Mouse (Mus musculus) heart, embryonic 11.5 days (tissue): ENCODE results near the gene Smu1. TPM values are rescaled to one million over a fixed set of nuclear protein-coding genes. Genes with fewer than 3 reads are reported as not detected.

Experiments used
- ATAC-seq: fragments of 200-750 bp; cut with Nextera tagmentation; replicated peaks from 2 replicates; pipeline ENCODE4 v1.8.0; 2017; ENCODE audit warnings: moderate library complexity; ENCODE audit not compliant: insufficient number of reproducible peaks, low FRiP score, low TSS enrichment
- H3K27ac ChIP-seq: fragments of 300-500 bp; sonication (generic); 2 replicates; pipeline ENCODE4 v1.5.1; 2014; ENCODE audit warnings: mild to moderate bottlenecking, low read depth, low read length
- H3K27me3 ChIP-seq: fragments of 300-500 bp; sonication (generic); 2 replicates; pipeline ENCODE4 v1.6.1; 2014; ENCODE audit warnings: mild to moderate bottlenecking, low read length, mixed read lengths; ENCODE audit not compliant: control insufficient read depth, insufficient read depth
- H3K36me3 ChIP-seq: fragments of 300-500 bp; sonication (generic); 2 replicates; pipeline ENCODE4 v1.6.1; 2014; ENCODE audit warnings: mild to moderate bottlenecking, low read length, moderate library complexity, mixed read lengths; ENCODE audit not compliant: control insufficient read depth, insufficient read depth
- H3K4me1 ChIP-seq: fragments of 300-500 bp; sonication (generic); 2 replicates; pipeline ENCODE4 v1.6.1; 2014; ENCODE audit warnings: low read length; ENCODE audit not compliant: control insufficient read depth, insufficient read depth
- H3K4me2 ChIP-seq: fragments of 300-500 bp; sonication (generic); 2 replicates; pipeline ENCODE4 v1.6.1; 2014; ENCODE audit warnings: mild to moderate bottlenecking, moderate library complexity
- H3K4me3 ChIP-seq: fragments of 300-500 bp; sonication (generic); 2 replicates; pipeline ENCODE4 v1.5.1; 2014; ENCODE audit warnings: low read depth, low read length
- H3K9ac ChIP-seq: fragments of 300-500 bp; sonication (generic); 2 replicates; pipeline ENCODE4 v1.6.1; 2014; ENCODE audit warnings: mild to moderate bottlenecking, low read depth, low read length, moderate library complexity
- H3K9me3 ChIP-seq: fragments of 300-500 bp; sonication (generic); replicated peaks from 2 replicates; pipeline ENCODE4 v1.6.1; 2016; ENCODE audit warnings: low read length; ENCODE audit not compliant: control insufficient read depth
- WGBS: fragments of 180-500 bp; shearing (Covaris S2); extraction: QIAGEN DNeasy Blood & Tissue Kit; methylation state at CpG from one replicate; pipeline ENCODE4 v1.1.7; 2014; ENCODE audit not compliant: insufficient replicate concordance; 5-methylcytosine and 5-hydroxymethylcytosine counted together
- polyA plus RNA-seq: library from polyadenylated mRNA; unstranded; fragments of >200 nt; fragmentation: Nextera tagmentation; extraction: Ambion mirVana; gene quantifications from 2 replicates; pipeline ENCODE4 v1.2.1, GENCODE M21; 2014

The Smu1 gene
- polyA plus RNA-seq, 1 experiment from 2014 or later = 105 TPM

- WGBS = 78% methylated on average over 1 of the region's 1 CpGs
- H3K4me3 ChIP-seq = no peak overlapping the region
- H3K36me3 ChIP-seq = peaks cover 36% of the 10 kb centered on the region
- peaks cover 10% of the 10 kb centered on the region for H3K4me1 ChIP-seq
- no peaks in the 10 kb centered on the region for H3K9me3 ChIP-seq
- ATAC-seq = no peak
- H3K9ac ChIP-seq = no peak overlapping the region
- no peaks in the 10 kb centered on the region for H3K27me3 ChIP-seq
- no peak overlapping the region for H3K27ac ChIP-seq
- H3K4me2 ChIP-seq = no peak overlapping the region
Observed at GRCm38 (mm10) chr4:40727247-40727646, 30.5 kb downstream of the Smu1 start.

- no peak overlapping the region; the same call in 1 of the 2 replicates for H3K4me2 ChIP-seq
- ATAC-seq = no peak
- H3K4me3 ChIP-seq = no peak overlapping the region
Observed at GRCm38 (mm10) chr4:40725554-40725953, 32.2 kb downstream of the Smu1 start.

GRCm38 (mm10) chr4:40725141-40725540 is 32.6 kb downstream of the Smu1 start:
- no peak for ATAC-seq
- 89% methylated on average over 7 of the region's 7 CpGs for WGBS
- H3K9ac ChIP-seq = no peak overlapping the region
- H3K9me3 ChIP-seq = no peaks in the 10 kb centered on the region
- 0 out of 2 replicates have a peak overlapping the region, but pooled peaks have one; percentile 8 for H3K4me3 ChIP-seq
- no peak overlapping the region for H3K27ac ChIP-seq
- peak overlapping the region; percentile 83 for H3K4me2 ChIP-seq
- H3K36me3 ChIP-seq = peaks cover 22% of the 10 kb centered on the region
- H3K27me3 ChIP-seq = no peaks in the 10 kb centered on the region
- peaks cover 15% of the 10 kb centered on the region for H3K4me1 ChIP-seq

More at GRCm38 (mm10) chr4:40725554-40725953, 32.2 kb downstream of the Smu1 start:
- Histone ChIP-seq H3K9me3 (no peaks in the 10 kb centered on the region), H3K9ac (no peak overlapping the region), H3K4me1 (peaks cover 15% of the 10 kb centered on the region), H3K27me3 (no peaks in the 10 kb centered on the region), H3K36me3 (peaks cover 25% of the 10 kb centered on the region), H3K27ac (no peak overlapping the region)

- Histone ChIP-seq H3K27me3 (no peaks in the 10 kb centered on the region), H3K9ac (peak overlapping the region; percentile 97), H3K4me1 (peaks cover 15% of the 10 kb centered on the region), H3K4me2 (peak overlapping the region; percentile 83), H3K27ac (peak overlapping the region; percentile 99), H3K4me3 (peak overlapping the region; percentile 87), H3K9me3 (no peaks in the 10 kb centered on the region), H3K36me3 (peaks cover 11% of the 10 kb centered on the region)
- WGBS = under 1% methylated on average over 51 of the region's 62 CpGs
- peak; percentile 78 for ATAC-seq
Observed at GRCm38 (mm10) chr4:40722687-40723460, 34.8 kb downstream of the Smu1 start.

GRCm38 (mm10) chr4:40722011-40722666 is 35.6 kb downstream of the Smu1 start, which contains the start of gene Dnaja1:
Gene Dnaja1 (plus strand): TSS chr4:40722150.
- WGBS = under 1% methylated on average over 48 of the region's 54 CpGs
- Histone ChIP-seq H3K36me3 (peaks cover 7% of the 10 kb centered on the region), H3K9ac (peak within 1 kb of the TSS; percentile 97), H3K4me1 (peaks cover 15% of the 10 kb centered on the region), H3K4me3 (peak within 1 kb of the TSS; percentile 87), H3K9me3 (no peaks in the 10 kb centered on the region), H3K27ac (peak within 1 kb of the TSS; percentile 99), H3K4me2 (peak within 1 kb of the TSS; percentile 83), H3K27me3 (no peaks in the 10 kb centered on the region)
- peak; percentile 93 for ATAC-seq

DNA sequence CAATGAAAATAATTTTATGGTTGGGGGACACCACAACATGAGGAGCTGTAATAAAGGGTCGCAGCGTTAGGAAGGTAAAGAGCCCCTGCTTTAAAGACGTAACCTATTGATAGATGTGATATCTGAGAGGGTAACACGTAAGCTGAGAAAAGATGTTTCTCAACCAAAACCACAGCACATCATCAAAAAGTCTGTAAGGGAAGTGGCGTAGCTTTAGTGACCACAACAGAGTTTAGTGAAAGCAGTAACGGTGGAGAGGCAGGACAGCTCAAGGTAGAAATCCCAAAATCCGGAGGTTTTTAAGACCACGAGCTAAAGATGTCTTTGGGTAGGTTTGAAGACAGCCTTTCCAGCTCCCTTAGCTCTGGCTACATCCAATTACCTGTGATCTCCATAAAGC is 36.8 kb downstream of the Smu1 start:
- Histone ChIP-seq H3K27ac (no peak overlapping the region), H3K4me1 (peaks cover 15% of the 10 kb centered on the region), H3K4me2 (no peak overlapping the region; the same call in 1 of the 2 replicates), H3K4me3 (no peak overlapping the region), H3K9ac (no peak overlapping the region), H3K36me3 (peaks cover 6% of the 10 kb centered on the region), H3K27me3 (no peaks in the 10 kb centered on the region), H3K9me3 (no peaks in the 10 kb centered on the region)
- WGBS = 92% methylated on average over 8 of the region's 8 CpGs
- no peak for ATAC-seq

DNA sequence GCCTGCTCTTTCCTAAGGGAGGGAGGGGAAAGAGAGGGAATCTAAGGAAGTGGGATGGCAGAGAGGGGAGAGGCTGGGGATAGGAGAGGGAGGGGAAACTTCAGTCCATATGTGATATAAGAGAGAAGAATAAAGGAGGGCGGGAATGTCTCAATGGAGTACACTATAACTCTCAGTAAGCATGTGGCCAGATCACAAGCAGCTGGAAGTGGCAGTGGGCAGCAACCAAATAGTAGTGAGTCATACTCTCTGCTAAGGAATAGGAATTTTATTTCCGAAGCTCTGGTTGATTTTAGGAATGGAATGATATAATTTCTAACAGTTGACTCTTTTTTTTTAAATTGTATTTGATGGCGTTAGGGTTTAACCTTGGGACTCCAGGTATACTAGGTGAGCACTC is 40.6 kb downstream of the Smu1 start:
- H3K27me3 ChIP-seq = no peaks in the 10 kb centered on the region
- no peak overlapping the region for H3K9ac ChIP-seq
- H3K4me1 ChIP-seq = peaks cover 4% of the 10 kb centered on the region
- H3K9me3 ChIP-seq = no peaks in the 10 kb centered on the region
- ATAC-seq = no peak
- H3K4me2 ChIP-seq = no peak overlapping the region
- WGBS = 76% methylated on average over 3 of the region's 3 CpGs
- H3K4me3 ChIP-seq = no peak overlapping the region
- H3K27ac ChIP-seq = no peak overlapping the region
- H3K36me3 ChIP-seq = no peaks in the 10 kb centered on the region

DNA sequence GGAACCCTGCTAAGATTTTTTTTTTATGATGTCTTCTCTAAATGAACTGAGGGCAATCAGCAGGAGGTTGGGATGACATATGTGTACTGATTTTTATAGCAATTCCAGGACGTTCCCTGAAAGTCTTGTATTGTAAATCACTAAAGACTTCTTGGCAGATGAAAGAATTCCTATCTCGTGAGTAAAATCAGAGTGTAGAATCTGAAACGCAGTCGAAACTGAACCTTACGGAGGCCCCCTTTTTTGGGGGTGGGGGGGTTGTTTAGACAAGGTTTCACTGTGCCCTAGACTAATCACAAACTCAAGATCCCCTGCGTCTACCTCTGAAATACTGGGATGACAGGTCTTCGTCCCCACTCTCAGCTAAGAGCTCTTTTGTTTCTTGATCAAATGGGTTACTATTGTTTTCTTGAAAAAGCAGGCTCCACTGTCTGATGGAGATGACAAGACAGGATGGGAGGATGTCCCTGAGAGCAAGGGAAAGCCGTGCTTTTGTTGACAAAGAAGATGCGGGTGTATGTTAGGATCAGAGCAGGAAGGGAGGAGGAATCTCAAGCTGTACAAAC is 53.9 kb downstream of the Smu1 start:
- no peaks in the 10 kb centered on the region for H3K27me3 ChIP-seq
- no peaks in the 10 kb centered on the region for H3K36me3 ChIP-seq
- no peaks in the 10 kb centered on the region for H3K9me3 ChIP-seq
- H3K27ac ChIP-seq = peak overlapping the region; percentile 90; the same call in 1 of the 2 replicates
- ATAC-seq = no peak
- peak overlapping the region; percentile 68 for H3K9ac ChIP-seq
- peaks cover 12% of the 10 kb centered on the region for H3K4me1 ChIP-seq
- H3K4me2 ChIP-seq = peak overlapping the region; percentile 63
- H3K4me3 ChIP-seq = peak overlapping the region; percentile 57
- WGBS = 41% methylated on average over 9 of the region's 9 CpGs
